Mouse (Mus musculus): ENCODE measurements around the gene Tmem208. TPM values are rescaled to one million over a fixed set of nuclear protein-coding genes. Genes with fewer than 3 reads are reported as not detected.

Gene Tmem208
- polyA plus RNA-seq, 1 experiment from 2014 or later = 121 TPM

GRCm38 (mm10) chr8:105347428-105348221 lies 21.5 kb downstream of the Tmem208 start, which contains the start of gene Fhod1:
TSS of gene Fhod1 (minus strand) at chr8:105347953.
- WGBS = under 1% methylated on average over 53 of the region's 53 CpGs
- Histone ChIP-seq H3K4me1 (peaks cover 46% of the 10 kb centered on the region), H3K9ac (peak within 1 kb of the TSS; percentile 82), H3K27ac (peak within 1 kb of the TSS; percentile 86), H3K36me3 (no peaks in the 10 kb centered on the region), H3K4me3 (peak within 1 kb of the TSS; percentile 73), H3K27me3 (peaks cover 13% of the 10 kb centered on the region; the same call in 1 of the 2 replicates), H3K4me2 (peak within 1 kb of the TSS; percentile 95), H3K9me3 (no peaks in the 10 kb centered on the region)
- peak; percentile 84 for ATAC-seq (ENCODE audit: insufficient number of reproducible peaks, insufficient read depth, low FRiP score, low TSS enrichment, low read depth)

DNA sequence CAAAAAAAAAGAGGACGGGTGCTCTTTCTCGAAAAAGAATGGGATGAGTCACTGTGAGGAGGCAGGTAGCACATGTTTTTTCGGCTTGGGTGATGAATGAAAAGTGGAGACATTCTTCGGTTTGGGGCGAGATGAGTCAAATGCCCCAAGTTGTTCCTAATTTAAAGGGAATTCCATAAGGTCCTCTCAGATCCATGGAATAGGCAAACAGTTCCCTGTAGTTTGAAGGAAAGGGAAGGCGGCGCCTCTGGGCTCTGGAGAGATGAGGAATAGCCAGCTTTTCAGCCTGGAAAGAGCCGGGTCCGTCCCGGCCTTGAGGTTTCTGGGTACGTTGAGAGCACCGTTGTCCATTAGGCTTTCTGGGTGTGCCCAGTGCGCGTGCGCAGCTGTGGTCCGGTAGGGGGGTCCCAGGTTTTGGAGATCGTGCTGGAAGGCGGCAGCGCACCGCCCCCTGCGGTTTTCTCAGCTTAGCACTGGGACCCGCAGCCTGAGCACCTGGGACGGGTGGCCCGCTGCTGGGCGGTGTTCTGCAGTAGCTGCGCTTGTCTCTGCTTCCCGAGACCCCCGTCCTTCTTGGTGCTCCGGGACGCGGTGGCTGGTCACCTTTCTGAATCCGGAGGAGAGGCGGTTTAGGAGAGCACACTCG lies 22.4 kb downstream of the Tmem208 start, which contains the start of gene Slc9a5:
Gene Slc9a5 (plus strand): TSS at position 394 of the 646 bp plus-strand sequence.
- H3K27ac ChIP-seq = peak within 1 kb of the TSS; percentile 86
- peak within 1 kb of the TSS; percentile 95 for H3K4me2 ChIP-seq
- peaks cover 13% of the 10 kb centered on the region; the same call in 1 of the 2 replicates for H3K27me3 ChIP-seq
- WGBS = 1% methylated on average over 34 of the region's 34 CpGs
- peak within 1 kb of the TSS; percentile 73 for H3K4me3 ChIP-seq
- ATAC-seq (ENCODE audit: insufficient number of reproducible peaks, insufficient read depth, low FRiP score, low TSS enrichment, low read depth) = no peak
- H3K36me3 ChIP-seq = no peaks in the 10 kb centered on the region
- H3K9me3 ChIP-seq = no peaks in the 10 kb centered on the region
- peak within 1 kb of the TSS; percentile 82 for H3K9ac ChIP-seq
- H3K4me1 ChIP-seq = peaks cover 46% of the 10 kb centered on the region

DNA sequence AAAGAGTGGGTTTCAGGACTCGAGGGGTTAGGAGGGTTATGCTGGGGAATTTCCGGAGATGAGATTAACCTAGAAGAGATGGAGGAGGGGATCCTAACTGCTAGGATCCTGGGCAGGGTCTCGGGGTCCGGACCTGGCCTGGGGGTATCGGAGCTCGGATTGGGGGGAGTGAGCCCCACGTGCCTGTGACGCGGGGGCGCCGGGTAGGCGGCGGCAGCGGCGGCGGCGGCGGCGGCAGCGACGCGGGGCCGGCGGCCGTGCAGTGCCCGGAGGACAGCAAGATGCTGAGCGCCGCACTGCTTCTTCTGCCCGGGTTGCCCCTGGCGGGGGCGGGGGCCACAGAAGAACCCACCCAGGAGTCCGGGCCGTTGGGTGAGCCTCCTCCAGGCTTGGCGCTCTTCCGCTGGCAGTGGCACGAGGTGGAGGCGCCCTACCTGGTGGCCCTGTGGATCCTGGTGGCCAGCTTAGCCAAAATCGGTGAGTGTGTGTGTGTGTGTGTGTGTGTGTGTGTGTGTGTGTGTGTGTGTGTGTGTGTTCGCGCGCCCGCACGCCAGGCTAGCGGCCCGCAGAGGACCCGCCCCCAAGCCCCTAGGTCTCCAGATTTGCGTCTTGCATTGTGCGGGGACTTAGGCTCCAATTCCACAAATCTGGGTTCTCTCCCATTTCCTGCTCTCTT lies 23.1 kb downstream of the Tmem208 start:
- under 1% methylated on average over 38 of the region's 48 CpGs for WGBS
- peak overlapping the region; percentile 95 for H3K4me2 ChIP-seq
- H3K36me3 ChIP-seq = no peaks in the 10 kb centered on the region
- no peaks in the 10 kb centered on the region for H3K9me3 ChIP-seq
- H3K27me3 ChIP-seq = peaks cover 13% of the 10 kb centered on the region; the same call in 1 of the 2 replicates
- H3K27ac ChIP-seq = peak overlapping the region; percentile 86
- H3K9ac ChIP-seq = peak overlapping the region; percentile 82
- peak overlapping the region; percentile 73 for H3K4me3 ChIP-seq
- peaks cover 45% of the 10 kb centered on the region for H3K4me1 ChIP-seq
- ATAC-seq (ENCODE audit: insufficient number of reproducible peaks, insufficient read depth, low FRiP score, low TSS enrichment, low read depth) = no peak

DNA sequence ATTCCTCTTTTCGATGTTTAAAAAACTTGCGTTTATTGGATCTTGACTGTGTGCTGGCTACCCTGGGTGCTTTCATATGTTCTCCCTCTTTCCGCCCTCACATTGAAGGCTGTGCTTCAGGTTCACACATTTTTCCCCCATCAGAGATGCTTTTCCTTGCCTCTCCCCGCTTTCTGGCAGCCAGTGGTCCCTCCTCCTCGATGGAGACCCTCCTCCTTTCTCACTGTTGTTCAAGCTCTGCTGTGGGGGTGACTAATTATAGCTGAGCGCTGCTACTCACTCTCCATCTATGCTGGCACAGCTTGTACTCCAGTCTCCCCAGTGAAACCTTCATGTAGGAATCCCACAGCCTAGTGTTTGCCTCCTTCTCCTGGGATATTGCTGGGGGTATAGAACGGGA lies 24.0 kb downstream of the Tmem208 start:
- Histone ChIP-seq H3K27ac (no peak overlapping the region), H3K27me3 (peaks cover 13% of the 10 kb centered on the region; the same call in 1 of the 2 replicates), H3K9me3 (no peaks in the 10 kb centered on the region), H3K9ac (peak overlapping the region; percentile 82; the same call in 1 of the 2 replicates), H3K36me3 (peaks cover under 1% of the 10 kb centered on the region; the same call in 1 of the 2 replicates), H3K4me2 (peak overlapping the region; percentile 95), H3K4me1 (peaks cover 36% of the 10 kb centered on the region), H3K4me3 (peak overlapping the region; percentile 73)
- WGBS = 32% methylated on average over 7 of the region's 7 CpGs
- no peak for ATAC-seq (ENCODE audit: insufficient number of reproducible peaks, insufficient read depth, low FRiP score, low TSS enrichment, low read depth)

DNA sequence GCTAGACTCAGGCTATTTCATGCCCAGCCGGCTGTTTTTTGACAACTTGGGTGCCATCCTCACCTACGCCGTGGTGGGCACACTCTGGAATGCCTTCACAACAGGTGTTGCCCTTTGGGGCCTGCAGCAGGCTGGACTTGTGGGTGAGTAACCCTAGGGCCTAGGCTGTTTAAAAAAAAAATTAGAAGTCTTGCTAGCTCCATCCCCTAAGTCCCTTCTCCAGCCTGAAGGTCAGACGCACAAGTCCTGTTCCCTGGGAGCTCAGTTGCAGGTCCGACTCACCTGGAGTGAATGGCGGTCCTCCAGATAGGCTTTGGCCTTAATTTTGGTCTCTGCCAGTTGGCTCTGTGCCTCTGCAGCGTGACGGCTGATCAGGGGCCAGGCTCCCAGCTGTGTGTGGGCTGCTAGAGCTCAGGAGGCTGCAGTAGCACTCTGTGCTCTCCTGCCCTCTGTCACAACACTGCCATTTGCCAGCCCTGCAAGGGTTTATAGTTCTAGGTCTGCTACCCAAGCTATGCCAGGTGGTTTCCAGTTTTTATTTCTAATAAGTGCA lies 27.5 kb downstream of the Tmem208 start:
- Histone ChIP-seq H3K9me3 (no peaks in the 10 kb centered on the region), H3K36me3 (peaks cover 33% of the 10 kb centered on the region), H3K27me3 (peaks cover 13% of the 10 kb centered on the region; the same call in 1 of the 2 replicates), H3K9ac (0 out of 2 replicates have a peak overlapping the region, but pooled peaks have one; percentile 8), H3K4me3 (no peak overlapping the region), H3K27ac (no peak overlapping the region), H3K4me1 (peaks cover 14% of the 10 kb centered on the region), H3K4me2 (no peak overlapping the region)
- ATAC-seq (ENCODE audit: insufficient number of reproducible peaks, insufficient read depth, low FRiP score, low TSS enrichment, low read depth) = no peak
- 76% methylated on average over 8 of the region's 8 CpGs for WGBS

- 89% methylated on average over 4 of the region's 4 CpGs for WGBS
- Histone ChIP-seq H3K27ac (no peak overlapping the region), H3K36me3 (peaks cover 36% of the 10 kb centered on the region), H3K4me1 (peaks cover 13% of the 10 kb centered on the region), H3K9me3 (no peaks in the 10 kb centered on the region), H3K9ac (no peak overlapping the region), H3K4me3 (no peak overlapping the region), H3K27me3 (0 out of 2 replicates have a peak, but pooled peaks cover 10% of the 10 kb centered on the region), H3K4me2 (no peak overlapping the region)
- no peak for ATAC-seq (ENCODE audit: insufficient number of reproducible peaks, insufficient read depth, low FRiP score, low TSS enrichment, low read depth)
Measured at GRCm38 (mm10) chr8:105354549-105354948, 28.4 kb downstream of the Tmem208 start.

- Histone ChIP-seq H3K9ac (no peak overlapping the region), H3K27me3 (0 out of 2 replicates have a peak, but pooled peaks cover 3% of the 10 kb centered on the region), H3K9me3 (no peaks in the 10 kb centered on the region), H3K4me3 (no peak overlapping the region), H3K4me1 (peaks cover 5% of the 10 kb centered on the region), H3K27ac (no peak overlapping the region), H3K36me3 (peaks cover 36% of the 10 kb centered on the region), H3K4me2 (no peak overlapping the region)
- no peak for ATAC-seq (ENCODE audit: insufficient number of reproducible peaks, insufficient read depth, low FRiP score, low TSS enrichment, low read depth)
- WGBS = 53% methylated on average over 26 of the region's 26 CpGs
Measured at GRCm38 (mm10) chr8:105355179-105356024, 29.2 kb downstream of the Tmem208 start.

- 85% methylated on average over 14 of the region's 14 CpGs for WGBS
- Histone ChIP-seq H3K4me2 (no peak overlapping the region), H3K9ac (no peak overlapping the region), H3K27ac (no peak overlapping the region), H3K27me3 (no peaks in the 10 kb centered on the region), H3K4me1 (peaks cover 2% of the 10 kb centered on the region; the same call in 1 of the 2 replicates), H3K4me3 (no peak overlapping the region), H3K9me3 (no peaks in the 10 kb centered on the region), H3K36me3 (peaks cover 40% of the 10 kb centered on the region)
- ATAC-seq (ENCODE audit: insufficient number of reproducible peaks, insufficient read depth, low FRiP score, low TSS enrichment, low read depth) = no peak
Measured at GRCm38 (mm10) chr8:105356681-105357080, 30.5 kb downstream of the Tmem208 start.

- peaks cover 53% of the 10 kb centered on the region for H3K36me3 ChIP-seq
- H3K9ac ChIP-seq = no peak overlapping the region
- H3K9me3 ChIP-seq = no peaks in the 10 kb centered on the region
Measured at GRCm38 (mm10) chr8:105359208-105359607, 33.1 kb downstream of the Tmem208 start.

DNA sequence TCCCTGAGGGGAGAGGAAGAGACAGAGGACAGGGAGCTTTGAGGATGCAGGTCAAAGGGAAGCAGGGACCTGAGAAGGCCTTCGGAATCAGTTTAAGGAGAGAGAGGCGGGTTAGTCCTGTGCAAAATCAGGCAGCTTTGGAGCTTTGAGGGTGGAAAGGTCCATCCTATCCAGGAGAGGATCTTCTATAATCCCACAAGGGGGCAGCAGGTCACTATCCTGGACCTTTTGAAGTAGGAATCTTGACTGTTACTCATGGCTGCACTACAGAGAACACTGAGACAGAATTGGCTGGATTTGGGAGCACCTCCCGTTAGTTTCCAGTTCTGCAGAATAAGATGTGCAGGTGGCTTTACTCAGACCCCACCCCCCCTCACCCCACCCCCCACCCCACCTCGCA lies 33.5 kb downstream of the Tmem208 start:
- no peaks in the 10 kb centered on the region for H3K27me3 ChIP-seq
- no peak overlapping the region for H3K4me2 ChIP-seq
- no peak overlapping the region for H3K9ac ChIP-seq
- 46% methylated on average over 4 of the region's 4 CpGs for WGBS
- no peaks in the 10 kb centered on the region for H3K9me3 ChIP-seq
- H3K4me1 ChIP-seq = peaks cover 5% of the 10 kb centered on the region; the same call in 1 of the 2 replicates
- ATAC-seq (ENCODE audit: insufficient number of reproducible peaks, insufficient read depth, low FRiP score, low TSS enrichment, low read depth) = 0 out of 2 replicates have a peak, but pooled peaks have one; percentile 12
- no peak overlapping the region for H3K27ac ChIP-seq
- no peak overlapping the region for H3K4me3 ChIP-seq
- peaks cover 57% of the 10 kb centered on the region for H3K36me3 ChIP-seq

More at GRCm38 (mm10) chr8:105359208-105359607, 33.1 kb downstream of the Tmem208 start:
- no peaks in the 10 kb centered on the region for H3K27me3 ChIP-seq
- 64% methylated on average over 15 of the region's 15 CpGs for WGBS
- no peak overlapping the region for H3K27ac ChIP-seq
- ATAC-seq (ENCODE audit: insufficient number of reproducible peaks, insufficient read depth, low FRiP score, low TSS enrichment, low read depth) = no peak
- 0 out of 2 replicates have a peak overlapping the region, but pooled peaks have one; percentile 9 for H3K4me2 ChIP-seq
- H3K4me1 ChIP-seq = peaks cover 5% of the 10 kb centered on the region; the same call in 1 of the 2 replicates
- no peak overlapping the region for H3K4me3 ChIP-seq
